Mouse (Mus musculus) CH12.LX (cell line): ENCODE data around the gene Lamc3. TPM values are rescaled to one million over a fixed set of nuclear protein-coding genes. Genes with fewer than 3 reads are reported as not detected.

Source experiments
- DNase-seq: peaks from one replicate; pipeline ENCODE4 v3.0.0-alpha.2; 2013; ENCODE audit errors: extremely low read depth
- H3K27ac ChIP-seq: 2 replicates; pipeline ENCODE4 v1.5.1; 2012; ENCODE audit warnings: low read depth, mild to moderate bottlenecking, control low read depth, moderate library complexity; ENCODE audit not compliant: insufficient read depth
- H3K27me3 ChIP-seq: replicated peaks from 2 replicates; pipeline ENCODE3; 2012; ENCODE audit warnings: inconsistent platforms
- H3K36me3 ChIP-seq, 2 experiments: replicated peaks in 1 of 2; 2 replicates each; pipeline versions ENCODE3 to v1.6.1; 2012; ENCODE audit warnings: inconsistent platforms in 1 of 2, low read length in 1 of 2, mild to moderate bottlenecking in 1 of 2, mixed read lengths in 1 of 2, moderate library complexity in 1 of 2; ENCODE audit not compliant: control insufficient read depth in 1 of 2, insufficient read depth in 1 of 2
- H3K4me1 ChIP-seq, 2 experiments: 2 replicates each; pipeline ENCODE4 v1.6.1; 2012; ENCODE audit warnings: inconsistent platforms in 1 of 2, moderate library complexity in 1 of 2; ENCODE audit not compliant: insufficient read depth in 2 of 2, control insufficient read depth in 1 of 2
- H3K4me2 ChIP-seq: 2 replicates; pipeline ENCODE4 v1.6.1; 2012; ENCODE audit warnings: low read depth, mild to moderate bottlenecking, control low read depth; ENCODE audit not compliant: poor library complexity, insufficient read depth, severe bottlenecking
- H3K4me3 ChIP-seq, 3 experiments: fragments of 150-350 bp in 1 of 3; sonication (generic) in 1 of 3; replicated peaks in 1 of 3; 2 replicates each; pipeline versions ENCODE3 to v1.5.1; 2011 to 2012; ENCODE audit warnings: low read depth in 2 of 3, low read length in 2 of 3, mild to moderate bottlenecking in 2 of 3, moderate library complexity in 2 of 3, control low read depth in 1 of 3, improper control_type of control experiment in 1 of 3, inconsistent platforms in 1 of 3, mixed read lengths in 1 of 3; ENCODE audit not compliant: poor library complexity in 1 of 3
- H3K79me2 ChIP-seq: replicated peaks from 2 replicates; pipeline ENCODE4 v1.6.1; 2012; ENCODE audit warnings: mild to moderate bottlenecking, moderate library complexity; ENCODE audit not compliant: control insufficient read depth, poor library complexity, insufficient read depth, severe bottlenecking; ENCODE audit errors: extremely low read depth
- H3K9ac ChIP-seq: 2 replicates; pipeline ENCODE4 v1.6.1; 2012; ENCODE audit warnings: low read depth, mild to moderate bottlenecking, control low read depth, moderate library complexity; ENCODE audit not compliant: insufficient read depth
- H3K9me3 ChIP-seq: replicated peaks from 2 replicates; pipeline ENCODE3; 2012; ENCODE audit warnings: low read length, inconsistent platforms, mixed read lengths
- BHLHE40 ChIP-seq: IDR thresholded peaks from 2 replicates; pipeline ENCODE4 v1.6.1; 2011; ENCODE audit warnings: mild to moderate bottlenecking, low read depth, low read length, improper control_type of control experiment
- CHD2 ChIP-seq: IDR thresholded peaks from 2 replicates; pipeline ENCODE4 v1.6.1; 2011; ENCODE audit warnings: low read length, improper control_type of control experiment
- CTCF ChIP-seq, 2 experiments: IDR thresholded peaks in 1 of 2; conservative IDR thresholded peaks in 1 of 2; 2 replicates each; pipeline ENCODE4 v1.5.1; 2011 to 2012; ENCODE audit warnings: low read depth in 2 of 2, low read length in 2 of 2, improper control_type of control experiment in 1 of 2, inconsistent platforms in 1 of 2, mild to moderate bottlenecking in 1 of 2, moderate library complexity in 1 of 2
- E2F4 ChIP-seq: IDR thresholded peaks from 2 replicates; pipeline ENCODE4 v1.6.1; 2011; ENCODE audit warnings: low read depth, low read length, improper control_type of control experiment; ENCODE audit not compliant: insufficient replicate concordance
- ELF1 ChIP-seq: IDR thresholded peaks from 2 replicates; pipeline ENCODE4 v1.6.1; 2014; ENCODE audit warnings: low read depth, mild to moderate bottlenecking, inconsistent platforms, low read length, improper control_type of control experiment
- ETS1 ChIP-seq: conservative IDR thresholded peaks from 2 replicates; pipeline ENCODE4 v1.6.1; 2012; ENCODE audit warnings: low read depth, mild to moderate bottlenecking, inconsistent platforms, low read length, improper control_type of control experiment, moderate library complexity
- MAZ ChIP-seq: IDR thresholded peaks from 2 replicates; pipeline ENCODE4 v1.6.1; 2012; ENCODE audit warnings: low read depth, mild to moderate bottlenecking, inconsistent platforms, low read length, improper control_type of control experiment, moderate library complexity
- MXI1 ChIP-seq: IDR thresholded peaks from 2 replicates; pipeline ENCODE4 v1.6.1; 2011; ENCODE audit warnings: mild to moderate bottlenecking, low read depth, low read length, improper control_type of control experiment
- NELFE ChIP-seq: IDR thresholded peaks from 2 replicates; pipeline ENCODE4 v1.6.1; 2011; ENCODE audit warnings: low read depth, low read length, improper control_type of control experiment
- NRF1 ChIP-seq: IDR thresholded peaks from 2 replicates; pipeline ENCODE4 v1.6.1; 2014; ENCODE audit warnings: low read depth, mild to moderate bottlenecking, inconsistent platforms, low read length, improper control_type of control experiment, moderate library complexity
- PAX5 ChIP-seq: IDR thresholded peaks from 2 replicates; pipeline ENCODE4 v1.6.1; 2012; ENCODE audit warnings: low read length, inconsistent platforms, mixed read lengths
- POLR2AphosphoS2 ChIP-seq: IDR thresholded peaks from 2 replicates; pipeline ENCODE4 v1.6.1; 2011; ENCODE audit warnings: low read depth, low read length, improper control_type of control experiment
- RAD21 ChIP-seq: IDR thresholded peaks from 2 replicates; pipeline ENCODE4 v1.6.1; 2011; ENCODE audit warnings: low read depth, mild to moderate bottlenecking, low read length, improper control_type of control experiment, moderate library complexity
- SIN3A ChIP-seq: IDR thresholded peaks from 2 replicates; pipeline ENCODE4 v1.6.1; 2012; ENCODE audit warnings: low read length, improper control_type of control experiment, inconsistent platforms
- SMC3 ChIP-seq: IDR thresholded peaks from 2 replicates; pipeline ENCODE4 v1.6.1; 2011; ENCODE audit warnings: low read depth, low read length, improper control_type of control experiment
- TBP ChIP-seq: conservative IDR thresholded peaks from 2 replicates; pipeline ENCODE4 v1.6.1; 2011; ENCODE audit warnings: low read depth, low read length, improper control_type of control experiment
- USF1 ChIP-seq: IDR thresholded peaks from 2 replicates; pipeline ENCODE4 v1.6.1; 2014; ENCODE audit warnings: low read depth, mild to moderate bottlenecking, inconsistent platforms, low read length, improper control_type of control experiment
- ZMIZ1 ChIP-seq: IDR thresholded peaks from 2 replicates; pipeline ENCODE4 v1.6.1; 2012; ENCODE audit warnings: low read depth, mild to moderate bottlenecking, inconsistent platforms, low read length, improper control_type of control experiment
- dilution Hi-C: fragments of 300-500 bp; cut with MboI; formaldehyde crosslinking; loops from 2 replicates; pipeline ENCODE4 v1.14.3; 2020; ENCODE audit warnings: low sequenced_read_pairs; ENCODE audit not compliant: extremely low pct_unique_long_range_greater_than_20kb, extremely low pct_ligation_motif_present
- in situ Hi-C: fragments of 300-500 bp; cut with MboI; formaldehyde crosslinking; loops from 3 replicates; pipeline ENCODE4 v1.14.3; 2019; ENCODE audit warnings: low sequenced_read_pairs, low pct_ligation_motif_present, low pct_unique_long_range_greater_than_20kb, mixed read lengths
- polyA plus RNA-seq: library from polyadenylated mRNA; unstranded; fragments of >175 nt; gene quantifications from 2 replicates; pipeline ENCODE4 v1.2.1, GENCODE M21; 2012; ENCODE audit warnings: low read depth; ENCODE audit not compliant: insufficient read length
- total RNA-seq, 2 experiments: library from RNA; depleted of rRNA; stranded (reverse); fragments of 300-350 nt in 1 of 2; fragments of >200 nt in 1 of 2; gene quantifications; 2 replicates each; pipeline ENCODE4 v1.2.3; 2012 to 2014

The Lamc3 gene
- total and polyA plus RNA-seq, 3 experiments = not detected

- TF ChIP-seq NELFE = no peak
- no peak for TF ChIP-seq ZMIZ1
- TF ChIP-seq MXI1 = peak; percentile 71; the same call in 1 of the 2 replicates
- TF ChIP-seq CHD2 = no peak; the same call in 1 of the 2 replicates
- TF ChIP-seq ETS1 = no peak
- no peak for TF ChIP-seq RAD21
- TF ChIP-seq NRF1 = no peak
- no peak for TF ChIP-seq E2F4
- TF ChIP-seq TBP = no peak
- TF ChIP-seq PAX5 = no peak
- peak; percentile 83 for TF ChIP-seq BHLHE40
- TF ChIP-seq POLR2AphosphoS2 = no peak
- TF ChIP-seq SIN3A = peak; percentile 53; the same call in 1 of the 2 replicates
Measured at GRCm38 (mm10) chr2:31880868-31881267, 6.2 kb upstream of the Lamc3 start (continued).

- H3K4me2 ChIP-seq = no peak overlapping the region
- H3K4me1 ChIP-seq = peaks cover 10 to 14% of the 10 kb centered on the region in 2 experiments
- in situ Hi-C loops = loop anchor here (10.0 kb wide), 1 partner anchor 198 kb away; the partner anchor contains the start of gene Abl1
- no peaks in the 10 kb centered on the region for H3K36me3 ChIP-seq
- DNase-seq = no peak
- no peak overlapping the region for H3K9ac ChIP-seq
- no peaks in the 10 kb centered on the region for H3K79me2 ChIP-seq
- no peak for TF ChIP-seq BHLHE40
- TF ChIP-seq POLR2AphosphoS2 = no peak
- TF ChIP-seq MAZ = no peak
- TF ChIP-seq, all 38 proteins: peak for 0
- no peak overlapping the region for H3K4me3 ChIP-seq
- peaks cover 85% of the 10 kb centered on the region for H3K27me3 ChIP-seq
- no peak overlapping the region for H3K27ac ChIP-seq
- dilution Hi-C loops = no loop called here
- H3K9me3 ChIP-seq = no peaks in the 10 kb centered on the region
Measured at GRCm38 (mm10) chr2:31883061-31883460, 4.0 kb upstream of the Lamc3 start.

DNA sequence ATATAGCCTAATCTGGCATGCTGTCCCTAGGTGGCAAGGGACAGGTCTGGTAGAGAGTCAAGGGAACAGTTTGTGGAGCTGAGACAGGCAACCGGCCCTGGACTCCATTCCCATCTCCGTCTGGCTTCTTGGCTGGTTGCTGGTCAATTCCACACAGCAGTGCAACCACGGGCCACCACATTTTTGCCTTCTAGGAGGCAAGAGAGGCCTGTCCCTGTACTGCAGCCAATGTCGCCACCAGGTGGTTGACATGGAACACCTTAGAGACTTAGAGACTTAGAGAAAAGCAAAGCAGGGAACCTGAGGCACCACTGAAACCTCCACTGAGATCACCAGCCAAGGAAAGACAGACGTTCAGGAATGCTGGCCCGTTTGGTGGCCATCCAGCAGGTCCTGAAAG is 2.3 kb upstream of the Lamc3 start:
- no peaks in the 10 kb centered on the region for H3K36me3 ChIP-seq
- in situ Hi-C loops (loop anchor here (5.0 to 10.0 kb wide), 2 partner anchors 68 to 200 kb away; partner anchors contain the start of gene Abl1), dilution Hi-C loops (no loop called here)
- peaks cover 87% of the 10 kb centered on the region for H3K27me3 ChIP-seq
- H3K79me2 ChIP-seq = no peaks in the 10 kb centered on the region
- H3K4me1 ChIP-seq = peaks cover 10 to 14% of the 10 kb centered on the region in 2 experiments
- no peak overlapping the region for H3K9ac ChIP-seq
- no peaks in the 10 kb centered on the region for H3K9me3 ChIP-seq
- H3K4me2 ChIP-seq = no peak overlapping the region
- no peak overlapping the region for H3K4me3 ChIP-seq
- DNase-seq = peak; percentile 52
- TF ChIP-seq CTCF (conservative IDR thresholded peaks at IDR 0.05 in 1 of 2, IDR thresholded peaks at IDR 0.05 in 1 of 2; ENCODE audit: low read depth in 2 of 2, low read length in 2 of 2) (peak; percentile 11 to 87; a peak in 2 of 4 replicates), RAD21 (peak; percentile 88), USF1 (no peak), SMC3 (peak; percentile 78), ELF1 (no peak), CHD2 (no peak), NRF1 (no peak)
- H3K27ac ChIP-seq = no peak overlapping the region
